Mouse (Mus musculus) heart, adult 2 months (tissue): Measurements from ENCODE around the gene Prph.

Source experiments
- CTCF ChIP-seq: fragments of 200-600 bp; IDR thresholded peaks from 2 replicates; pipeline ENCODE4 v1.8.1; 2022; ENCODE audit warnings: antibody characterized with exemption, mild to moderate bottlenecking, moderate library complexity
- EP300 ChIP-seq: fragments of 200-500 bp; IDR thresholded peaks from 2 replicates; pipeline ENCODE4 v1.6.1; 2011; ENCODE audit warnings: low read depth, low read length, control low read depth; ENCODE audit not compliant: insufficient read depth
- POLR2A ChIP-seq: fragments of 200-500 bp; IDR thresholded peaks from 2 replicates; pipeline ENCODE4 v1.6.1; 2011; ENCODE audit warnings: mild to moderate bottlenecking, low read depth, low read length, control low read depth; ENCODE audit not compliant: insufficient read depth

GRCm38 (mm10) chr15:99053373-99053772 is 1.6 kb upstream of the Prph start:
- TF ChIP-seq POLR2A = no peak
- TF ChIP-seq EP300 = no peak
- no peak for TF ChIP-seq CTCF
